Mouse (Mus musculus): ENCODE data around the gene Slc9a6. TPM values are rescaled to one million over a fixed set of nuclear protein-coding genes. Genes with fewer than 3 reads are reported as not detected.

Slc9a6 gene
- polyA plus RNA-seq (2012; rRNA removed): 64.8 and 73.8 TPM in 2 replicates

- peak; percentile 28 to 58 for DNase-seq (ENCODE audit: extremely low spot score in 1 of 2, low spot score in 1 of 2)
Observed at GRCm38 (mm10) chrX:56609623-56610317, at the start of gene Slc9a6. Gene Slc9a6 (plus strand): TSS chrX:56609757.

GRCm38 (mm10) chrX:56572465-56572864, 37.1 kb upstream of the Slc9a6 start:
- DNase-seq (ENCODE audit: extremely low spot score in 1 of 2, low spot score in 1 of 2): no peak

GRCm38 (mm10) chrX:56578200-56578599, 31.4 kb upstream of the Slc9a6 start:
- no peak for DNase-seq (ENCODE audit: extremely low spot score in 1 of 2, low spot score in 1 of 2)

GRCm38 (mm10) chrX:56597219-56597886, 12.2 kb upstream of the Slc9a6 start:
- no peak for DNase-seq (ENCODE audit: extremely low spot score in 1 of 2, low spot score in 1 of 2)

- peak; percentile 90 to 92 for DNase-seq (ENCODE audit: extremely low spot score in 1 of 2, low spot score in 1 of 2)
Observed at GRCm38 (mm10) chrX:56597887-56598640, 11.5 kb upstream of the Slc9a6 start, which contains the start of gene Mmgt1. Gene Mmgt1 (minus strand): TSS chrX:56598069.

GRCm38 (mm10) chrX:56606536-56606935, 3.0 kb upstream of the Slc9a6 start:
- no peak for DNase-seq (ENCODE audit: extremely low spot score in 1 of 2, low spot score in 1 of 2)

GRCm38 (mm10) chrX:56607032-56607710, 2.4 kb upstream of the Slc9a6 start:
- DNase-seq (ENCODE audit: extremely low spot score in 1 of 2, low spot score in 1 of 2): no peak

- no peak for DNase-seq (ENCODE audit: extremely low spot score in 1 of 2, low spot score in 1 of 2)
Observed at GRCm38 (mm10) chrX:56609285-56609622, 303 bp upstream of the Slc9a6 start.

- peak in 1 of 2 experiments; percentile 6 for DNase-seq (ENCODE audit: extremely low spot score in 1 of 2, low spot score in 1 of 2)
Observed at GRCm38 (mm10) chrX:56610318-56610694, 749 bp downstream of the Slc9a6 start.

- DNase-seq (ENCODE audit: extremely low spot score in 1 of 2, low spot score in 1 of 2): no peak
Observed at GRCm38 (mm10) chrX:56615236-56615635, 5.7 kb downstream of the Slc9a6 start.

GRCm38 (mm10) chrX:56636185-56636584, 26.6 kb downstream of the Slc9a6 start:
- DNase-seq (ENCODE audit: extremely low spot score in 1 of 2, low spot score in 1 of 2): no peak

GRCm38 (mm10) chrX:56640066-56640465, 30.5 kb downstream of the Slc9a6 start:
- DNase-seq (ENCODE audit: extremely low spot score in 1 of 2, low spot score in 1 of 2): no peak

- peak in 1 of 2 experiments; percentile 57 for DNase-seq (ENCODE audit: extremely low spot score in 1 of 2, low spot score in 1 of 2)
Observed at GRCm38 (mm10) chrX:56649549-56650354, 40.2 kb downstream of the Slc9a6 start.

- DNase-seq (ENCODE audit: extremely low spot score in 1 of 2, low spot score in 1 of 2): no peak
Observed at GRCm38 (mm10) chrX:56650355-56650652, 40.7 kb downstream of the Slc9a6 start.

GRCm38 (mm10) chrX:56650885-56651284, 41.3 kb downstream of the Slc9a6 start:
- DNase-seq (ENCODE audit: extremely low spot score in 1 of 2, low spot score in 1 of 2): peak in 1 of 2 experiments; percentile 15

- no peak for DNase-seq (ENCODE audit: extremely low spot score in 1 of 2, low spot score in 1 of 2)
Observed at GRCm38 (mm10) chrX:56651738-56652137, 42.2 kb downstream of the Slc9a6 start.

GRCm38 (mm10) chrX:56655686-56656085, 46.1 kb downstream of the Slc9a6 start:
- DNase-seq (ENCODE audit: extremely low spot score in 1 of 2, low spot score in 1 of 2): no peak

- no peak for DNase-seq (ENCODE audit: extremely low spot score in 1 of 2, low spot score in 1 of 2)
Observed at GRCm38 (mm10) chrX:56659286-56659685, 49.7 kb downstream of the Slc9a6 start.

- no peak for DNase-seq (ENCODE audit: extremely low spot score in 1 of 2, low spot score in 1 of 2)
Observed at GRCm38 (mm10) chrX:56661143-56661542, 51.6 kb downstream of the Slc9a6 start.

GRCm38 (mm10) chrX:56662316-56662715, 52.8 kb downstream of the Slc9a6 start:
- DNase-seq (ENCODE audit: extremely low spot score in 1 of 2, low spot score in 1 of 2): no peak
